Mouse (Mus musculus): ENCODE measurements at regions not wholly inside any gene's neighbourhood (a gene's known extent, or its start where the extent isn't known, plus 50 kb on each side); places are given as distances from the start of the nearest gene placed in this dataset.
"Not testable (repeated sequence)": the region's sequence is repeated elsewhere in the genome, so short reads cannot be mapped to it uniquely, and the experiment has no call there.

DNA sequence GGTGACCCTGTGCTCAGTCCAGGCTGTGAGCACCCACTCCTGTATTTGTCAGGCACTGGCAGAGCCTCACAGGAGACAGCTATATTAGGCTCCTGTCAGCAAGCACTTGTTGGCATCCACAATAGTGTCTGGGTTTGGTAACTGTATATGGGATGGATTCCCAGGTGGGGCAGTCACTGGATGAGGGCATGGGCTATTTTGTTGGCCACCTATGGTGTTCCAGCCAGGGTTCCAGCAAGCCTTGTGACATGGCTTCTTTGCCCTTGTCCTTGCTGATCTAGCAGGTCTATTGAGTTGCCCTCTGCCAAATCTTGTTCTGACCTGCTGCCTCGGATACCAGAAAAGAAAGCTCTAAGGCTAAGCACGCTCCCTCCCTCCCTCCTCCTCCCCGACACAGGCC, 158.1 kb downstream of the Cand1 start:
- not testable (repeated sequence) for TF ChIP-seq CTCF, POLR2A (IDR thresholded peaks at IDR 0.05; ENCODE audit: extremely low read depth, insufficient read depth, low read length)
